Mouse (Mus musculus) stomach, embryonic 14.5 days (tissue): ENCODE measurements around the gene Lime1. TPM values are rescaled to one million over a fixed set of nuclear protein-coding genes. Genes with fewer than 3 reads are reported as not detected.

Source experiments
- ATAC-seq: fragments of 200-750 bp; cut with Nextera tagmentation; 2 replicates; pipeline ENCODE4 v1.8.0; 2017; ENCODE audit warnings: low read depth, moderate TSS enrichment; ENCODE audit not compliant: insufficient number of reproducible peaks, insufficient read depth, low FRiP score
- H3K27ac ChIP-seq: fragments of 300-500 bp; sonication (generic); 2 replicates; pipeline ENCODE4 v1.5.1; 2014; ENCODE audit warnings: mild to moderate bottlenecking, low read length, moderate library complexity, mixed read lengths
- H3K27me3 ChIP-seq: fragments of 300-500 bp; sonication (generic); 2 replicates; pipeline ENCODE4 v1.6.1; 2014; ENCODE audit warnings: low read length, control low read depth, mixed read lengths; ENCODE audit not compliant: control insufficient read depth, insufficient read depth
- H3K36me3 ChIP-seq: fragments of 300-500 bp; sonication (generic); 2 replicates; pipeline ENCODE4 v1.6.1; 2014; ENCODE audit warnings: mild to moderate bottlenecking, control low read depth, low read length, moderate library complexity, mixed read lengths; ENCODE audit not compliant: control insufficient read depth, insufficient read depth
- H3K4me1 ChIP-seq: fragments of 300-500 bp; sonication (generic); 2 replicates; pipeline ENCODE4 v1.6.1; 2014; ENCODE audit warnings: low read length, control low read depth, mixed read lengths; ENCODE audit not compliant: control insufficient read depth, insufficient read depth
- H3K4me2 ChIP-seq: fragments of 300-500 bp; sonication (generic); replicated peaks from 2 replicates; pipeline ENCODE4 v1.6.1; 2014; ENCODE audit warnings: low read depth, low read length, control low read depth
- H3K4me3 ChIP-seq: fragments of 300-500 bp; sonication (generic); 2 replicates; pipeline ENCODE4 v1.5.1; 2014; ENCODE audit warnings: low read depth, low read length, control low read depth
- H3K9ac ChIP-seq: fragments of 300-500 bp; sonication (generic); replicated peaks from 2 replicates; pipeline ENCODE4 v1.6.1; 2014; ENCODE audit warnings: low read depth, mild to moderate bottlenecking, control low read depth, low read length, moderate library complexity, mixed read lengths
- H3K9me3 ChIP-seq: fragments of 300-500 bp; sonication (generic); 2 replicates; pipeline ENCODE4 v1.6.1; 2016; ENCODE audit warnings: low read depth, low read length, control low read depth; ENCODE audit not compliant: control insufficient read depth
- WGBS: fragments of 180-500 bp; shearing (Covaris S2); extraction: QIAGEN DNeasy Blood & Tissue Kit; methylation state at CpG from one replicate; pipeline ENCODE4 v1.1.7; 2014; 5-methylcytosine and 5-hydroxymethylcytosine counted together
- polyA plus RNA-seq: library from polyadenylated mRNA; unstranded; fragments of >200 nt; fragmentation: Nextera tagmentation; extraction: Ambion mirVana; gene quantifications from 2 replicates; pipeline ENCODE4 v1.2.1, GENCODE M21; 2014

Gene Lime1
- polyA plus RNA-seq, 1 experiment from 2014 or later = 20.8 TPM

DNA sequence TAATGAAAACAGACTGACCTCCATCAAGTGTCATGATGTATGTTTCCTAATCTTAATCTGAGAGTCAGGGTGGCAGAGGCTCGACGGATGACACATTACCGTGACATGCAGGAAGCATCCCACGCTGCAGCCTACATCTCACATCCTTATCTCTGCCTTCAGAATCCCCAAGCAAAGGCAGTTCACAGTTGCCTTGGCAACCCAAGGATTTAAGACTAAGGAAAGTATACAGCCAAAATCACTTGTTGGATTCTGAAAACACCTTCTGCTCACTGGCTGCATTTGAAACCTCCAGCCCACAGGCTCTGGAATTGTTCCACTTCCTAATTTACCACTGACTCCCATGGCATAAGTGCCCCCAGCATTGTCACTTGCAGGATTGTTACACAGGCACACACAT is 40.5 kb downstream of the Lime1 start:
- Histone ChIP-seq H3K9me3 (no peaks in the 10 kb centered on the region), H3K36me3 (peaks cover 15% of the 10 kb centered on the region), H3K9ac (no peak overlapping the region), H3K4me1 (no peaks in the 10 kb centered on the region), H3K4me3 (no peak overlapping the region), H3K4me2 (no peak overlapping the region), H3K27ac (no peak overlapping the region), H3K27me3 (no peaks in the 10 kb centered on the region)
- WGBS = 61% methylated on average over 4 of the region's 4 CpGs
- no peak for ATAC-seq

DNA sequence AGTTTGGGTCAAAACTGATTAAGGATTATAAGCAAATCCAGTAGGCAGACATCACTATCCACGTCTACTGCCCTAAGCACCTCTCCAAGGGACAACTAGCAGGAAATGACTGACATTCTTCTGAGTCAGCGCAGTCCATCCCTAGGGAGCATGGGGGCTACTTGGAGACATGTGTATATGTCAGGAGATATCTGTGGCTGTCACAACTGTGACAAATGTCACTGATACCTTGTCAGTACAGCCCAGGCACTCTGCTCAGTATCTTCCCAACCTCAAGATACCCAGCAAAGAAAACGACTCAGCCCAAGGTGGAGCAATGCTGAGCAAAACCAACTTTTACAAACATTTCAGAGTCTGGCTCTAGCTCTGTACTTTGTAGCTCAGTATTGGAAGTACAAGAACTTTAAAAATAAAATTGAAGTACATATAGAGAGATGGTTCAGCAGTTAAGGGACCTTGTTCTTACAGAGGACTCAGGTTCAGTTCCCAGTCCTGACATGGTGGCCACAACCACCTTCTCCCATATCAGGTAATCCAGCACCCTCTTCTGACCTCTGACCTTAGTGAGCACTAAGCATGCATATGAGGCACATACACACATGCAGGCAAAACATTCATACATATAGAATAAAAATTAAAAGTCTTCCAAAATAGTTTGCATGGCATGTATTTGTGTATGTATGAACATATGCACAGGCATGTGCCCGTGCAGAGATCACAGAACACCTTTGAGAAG is 41.2 kb downstream of the Lime1 start:
- no peaks in the 10 kb centered on the region for H3K27me3 ChIP-seq
- no peak overlapping the region for H3K27ac ChIP-seq
- 71% methylated on average over 4 of the region's 4 CpGs for WGBS
- H3K9ac ChIP-seq = no peak overlapping the region
- ATAC-seq = no peak
- H3K4me2 ChIP-seq = no peak overlapping the region
- peaks cover 15% of the 10 kb centered on the region for H3K36me3 ChIP-seq
- H3K4me3 ChIP-seq = no peak overlapping the region
- H3K9me3 ChIP-seq = no peaks in the 10 kb centered on the region
- H3K4me1 ChIP-seq = no peaks in the 10 kb centered on the region

DNA sequence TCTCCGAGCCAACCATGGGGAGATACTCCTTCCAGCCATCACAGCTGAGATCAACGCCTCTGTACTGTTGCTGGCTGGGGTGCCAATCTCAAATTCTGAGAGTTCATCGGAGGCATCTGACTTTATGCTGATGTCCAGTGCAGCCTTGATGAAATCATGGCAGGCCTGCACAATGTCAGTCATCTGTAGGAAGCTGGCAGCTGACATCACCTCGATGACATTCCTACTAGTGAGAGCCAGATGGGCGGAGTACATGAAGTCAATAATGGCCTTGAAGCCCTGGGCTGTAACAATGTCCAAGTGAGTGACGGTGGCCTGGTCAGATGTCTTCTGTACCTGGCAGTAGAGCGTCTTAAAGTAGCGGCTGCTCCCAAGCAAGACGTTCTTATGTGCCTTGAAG is 44.0 kb downstream of the Lime1 start:
- ATAC-seq = no peak
- WGBS = 87% methylated on average over 9 of the region's 9 CpGs

More for the DNA sequence above, 44.0 kb downstream of the Lime1 start:
- no peak overlapping the region for H3K27ac ChIP-seq
- H3K4me1 ChIP-seq = no peaks in the 10 kb centered on the region
- H3K4me3 ChIP-seq = no peak overlapping the region
- H3K4me2 ChIP-seq = no peak overlapping the region
- H3K36me3 ChIP-seq = peaks cover 15% of the 10 kb centered on the region
- no peaks in the 10 kb centered on the region for H3K27me3 ChIP-seq
- H3K9me3 ChIP-seq = no peaks in the 10 kb centered on the region
- H3K9ac ChIP-seq = no peak overlapping the region

Other genes starting within 250 kb of the Lime1 start
- 3.0 TPM in 2 replicates for gene Kcnq2, start 244.8 kb upstream of the Lime1 start, polyA plus RNA-seq
- 0.23 and 0.28 TPM in 2 replicates for gene Eef1a2, start 223.1 kb upstream of the Lime1 start, polyA plus RNA-seq
- 354 and 378 TPM in 2 replicates for gene Ppdpf, start 192.8 kb upstream of the Lime1 start, polyA plus RNA-seq
- not detected in 2 replicates for gene Ptk6, start 177.3 kb upstream of the Lime1 start, polyA plus RNA-seq
- gene Srms, start 166.9 kb upstream of the Lime1 start, polyA plus RNA-seq = 0.15 TPM in 1 of 2 replicates, not detected in the other
- 0.29 and 0.36 TPM in 2 replicates for gene Fndc11, start 160.1 kb upstream of the Lime1 start, polyA plus RNA-seq
- gene Helz2, start 138.1 kb upstream of the Lime1 start, polyA plus RNA-seq = 1.5 and 1.9 TPM in 2 replicates
- 14.6 and 15.4 TPM in 2 replicates for gene Gmeb2, start 92.0 kb upstream of the Lime1 start, polyA plus RNA-seq
- gene Stmn3, start 65.6 kb upstream of the Lime1 start, polyA plus RNA-seq = 51.9 and 54.8 TPM in 2 replicates
- 48.3 and 57.3 TPM in 2 replicates for gene Rtel1, start 60.3 kb upstream of the Lime1 start, polyA plus RNA-seq
- 32.1 and 37.3 TPM in 2 replicates for gene Zgpat, start 15.2 kb upstream of the Lime1 start, polyA plus RNA-seq
- gene Arfrp1, start 14.7 kb upstream of the Lime1 start, polyA plus RNA-seq = 44.2 and 51.4 TPM in 2 replicates
- 9.1 and 9.5 TPM in 2 replicates for gene Zbtb46, start 79.3 kb downstream of the Lime1 start, polyA plus RNA-seq
- gene Abhd16b, start 113.1 kb downstream of the Lime1 start, polyA plus RNA-seq = 0.27 and 0.38 TPM in 2 replicates
- gene Tpd52l2, start 117.1 kb downstream of the Lime1 start, polyA plus RNA-seq = 175 and 178 TPM in 2 replicates
- gene Dnajc5, start 140.4 kb downstream of the Lime1 start, polyA plus RNA-seq = 78.8 and 83.1 TPM in 2 replicates
- gene Uckl1, start 204.8 kb downstream of the Lime1 start, polyA plus RNA-seq = 56.3 and 56.8 TPM in 2 replicates
- gene Prpf6, start 211.8 kb downstream of the Lime1 start, polyA plus RNA-seq = 57.9 and 60.2 TPM in 2 replicates
- 50.6 and 51.6 TPM in 2 replicates for gene Zfp512b, start 212.7 kb downstream of the Lime1 start, polyA plus RNA-seq
- gene Samd10, start 219.1 kb downstream of the Lime1 start, polyA plus RNA-seq = 33.1 and 35.0 TPM in 2 replicates